Mouse (Mus musculus) CD4-positive, CD25-positive, alpha-beta regulatory T cell, adult 2 months (primary cell): ENCODE data around the gene Alkbh4.
A peak's percentile ranks its signal among the peaks of the same experiment; 100 is the strongest.

Experiments used
- DNase-seq: peaks from one replicate; pipeline ENCODE4 v3.0.0-alpha.2; 2012; ENCODE audit warnings: low read depth, low spot score

Gene Alkbh4

GRCm38 (mm10) chr5:136179594-136179993 is 43.6 kb downstream of the Alkbh4 start:
- no peak for DNase-seq

GRCm38 (mm10) chr5:136181197-136181596 is 45.3 kb downstream of the Alkbh4 start:
- DNase-seq = no peak

GRCm38 (mm10) chr5:136182049-136182448 is 46.1 kb downstream of the Alkbh4 start:
- peak; percentile 26 for DNase-seq

GRCm38 (mm10) chr5:136182830-136183229 is 46.9 kb downstream of the Alkbh4 start:
- no peak for DNase-seq

GRCm38 (mm10) chr5:136183766-136184165 is 47.8 kb downstream of the Alkbh4 start:
- DNase-seq = no peak

- peak; percentile 88 for DNase-seq
These were observed 50.8 kb downstream of the Alkbh4 start for GRCm38 (mm10) chr5:136186723-136187122.
